8 mouse cellular contexts compared by ENCODE assay signal in the genomic region with DNA sequence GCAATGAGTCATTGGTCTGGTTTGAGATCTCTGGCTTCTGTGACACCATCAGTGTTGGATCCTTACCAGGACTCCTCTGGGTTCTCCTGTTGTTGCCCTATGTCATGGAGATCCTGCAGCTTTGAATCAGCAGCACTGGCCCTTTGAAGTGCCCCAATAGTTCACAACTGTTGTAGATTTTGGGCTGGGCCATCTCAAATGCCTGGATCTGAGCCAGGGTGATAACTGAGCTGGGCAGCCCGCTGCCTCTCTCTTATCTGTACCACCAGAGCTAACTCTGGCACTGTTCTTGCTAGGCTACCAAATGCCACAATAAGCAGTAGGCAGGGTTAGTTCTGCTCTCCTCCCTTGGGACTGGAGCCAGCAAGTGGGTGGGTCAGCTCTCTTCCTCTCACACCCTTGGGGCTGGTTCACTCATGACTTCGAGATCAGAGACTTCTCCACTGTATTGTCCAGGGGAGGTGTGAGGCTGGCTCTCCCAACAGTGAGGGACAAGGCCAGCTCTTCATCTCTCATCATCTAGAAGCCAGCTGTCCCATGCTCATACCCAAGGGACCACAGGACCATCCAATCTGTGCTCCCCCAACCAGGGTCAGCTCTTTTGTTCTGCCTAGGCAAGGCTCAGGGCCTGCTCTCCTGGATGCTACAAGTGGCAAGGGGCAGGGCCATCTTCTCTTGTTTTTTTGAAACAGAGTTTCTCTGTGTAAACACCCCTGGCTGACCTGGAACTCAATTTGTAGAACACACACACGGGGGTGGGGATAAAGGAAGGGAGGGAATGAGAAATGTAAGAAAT. TPM values are rescaled to one million over a fixed set of nuclear protein-coding genes. Genes with fewer than 3 reads are reported as not detected.
A peak's percentile ranks its signal among the peaks of the same experiment; 100 is the strongest.
DNase-seq lines count a peak whose midpoint lies in the region; ATAC-seq and TF ChIP-seq lines count a peak whose summit lies in the region.

No protein-coding gene starts in this region.

- no peaks in the 10 kb centered on the region for H3K27me3 ChIP-seq in forebrain, embryonic 16.5 days (replicated peaks; ENCODE audit: control insufficient read depth, insufficient read depth, low read length)

- no peaks in the 10 kb centered on the region for H3K36me3 ChIP-seq in forebrain, embryonic 16.5 days (ENCODE audit: control insufficient read depth, insufficient read depth)

- no peak overlapping the region for H3K4me3 ChIP-seq in embryonic fibroblast, embryonic 13.5 days (ENCODE audit: insufficient read depth, low read length)
- H3K4me3 ChIP-seq in olfactory bulb, adult 2 months (ENCODE audit: insufficient read depth, low read depth, low read length) = no peak overlapping the region
- no peak overlapping the region for H3K4me3 ChIP-seq in forebrain, embryonic 16.5 days (replicated peaks; ENCODE audit: low read length)

- no peak overlapping the region for H3K9ac ChIP-seq in forebrain, embryonic 16.5 days (replicated peaks; ENCODE audit: low read depth, low read length)

- H3K27ac ChIP-seq in embryonic fibroblast, embryonic 13.5 days (ENCODE audit: insufficient read depth, low read length) = peak overlapping the region; percentile 64
- peak overlapping the region; percentile 42 for H3K27ac ChIP-seq in olfactory bulb, adult 2 months (ENCODE audit: insufficient read depth, low read depth, low read length)
- H3K27ac ChIP-seq in forebrain, embryonic 16.5 days (ENCODE audit: low read length) = no peak overlapping the region

- peak; percentile 14 to 16 for DNase-seq in adrenal gland, adult 18-20 months (ENCODE audit: low spot score in 2 of 2)
- peak; percentile 80 for DNase-seq in liver
- DNase-seq in kidney, adult 8-10 months = no peak
- DNase-seq in kidney, postnatal 10 days = no peak
- DNase-seq in thymus, postnatal 4 days = no peak

- H3K4me2 ChIP-seq in forebrain, embryonic 16.5 days (ENCODE audit: low read length) = no peak overlapping the region

- no peak for TF ChIP-seq POLR2A in embryonic fibroblast, embryonic 13.5 days (IDR thresholded peaks at IDR 0.05; ENCODE audit: low read depth, low read length)
- TF ChIP-seq POLR2A in olfactory bulb, adult 2 months (IDR thresholded peaks at IDR 0.05; ENCODE audit: insufficient read depth, low read depth, low read length) = no peak

- H3K4me1 ChIP-seq in embryonic fibroblast, embryonic 13.5 days (ENCODE audit: control insufficient read depth, insufficient read depth, low read length) = peaks cover 10% of the 10 kb centered on the region
- peaks cover 6% of the 10 kb centered on the region for H3K4me1 ChIP-seq in olfactory bulb, adult 2 months (ENCODE audit: control insufficient read depth, insufficient read depth, low read length)
- H3K4me1 ChIP-seq in forebrain, embryonic 16.5 days (replicated peaks; ENCODE audit: control insufficient read depth, insufficient read depth, low read length) = no peaks in the 10 kb centered on the region

- TF ChIP-seq CTCF in embryonic fibroblast, embryonic 13.5 days (IDR thresholded peaks at IDR 0.05; ENCODE audit: borderline replicate concordance, insufficient read depth, low read length) = no peak
- no peak for TF ChIP-seq CTCF in olfactory bulb, adult 2 months (IDR thresholded peaks at IDR 0.05; ENCODE audit: insufficient read depth, low read depth, low read length)

- WGBS in olfactory bulb, adult 2 months = 42% methylated on average over 3 of the region's 3 CpGs
- WGBS in forebrain, embryonic 16.5 days = 57% methylated on average over 3 of the region's 3 CpGs

- no peaks in the 10 kb centered on the region for H3K9me3 ChIP-seq in forebrain, embryonic 16.5 days (ENCODE audit: control insufficient read depth, low read length)

- ATAC-seq in forebrain, embryonic 16.5 days = no peak

RNA-seq across cellular contexts. Expression of a gene that starts 16.5 kb away (rescaled TPM):
- total RNA-seq in adrenal gland, adult 18-20 months (2021) = 100 to 1,000 TPM; 104 to 114 TPM
- polyA plus RNA-seq in embryonic fibroblast, embryonic 13.5 days (2011; ENCODE audit: insufficient read length, low read depth, missing spikeins) = 132 and 145 TPM in 2 replicates
- polyA plus RNA-seq in olfactory bulb, adult 2 months (2012; ENCODE audit: insufficient read depth, insufficient read length, low replicate concordance, missing spikeins) = not detected in 2 replicates
- 88.1 and 93.3 TPM in 2 replicates for polyA plus RNA-seq in forebrain, embryonic 16.5 days (2015; fragmentation: Nextera tagmentation; extraction: Ambion mirVana)

RNA-seq across cellular contexts. Expression of a gene that starts 59.3 kb away (rescaled TPM):
- 10 to 100 TPM; 14.9 to 16.0 TPM for total RNA-seq in adrenal gland, adult 18-20 months (2021)
- 32.0 and 37.0 TPM in 2 replicates for polyA plus RNA-seq in embryonic fibroblast, embryonic 13.5 days (2011; ENCODE audit: insufficient read length, low read depth, missing spikeins)
- polyA plus RNA-seq in olfactory bulb, adult 2 months (2012; ENCODE audit: insufficient read depth, insufficient read length, low replicate concordance, missing spikeins) = not detected in 2 replicates
- polyA plus RNA-seq in forebrain, embryonic 16.5 days (2015; fragmentation: Nextera tagmentation; extraction: Ambion mirVana) = 97.6 and 116 TPM in 2 replicates

Comparison
In these comparisons a context has a peak if more than half of its experiments do, and no peak if none do; other contexts are left out.
1. DNase-seq: peak in adrenal gland, adult 18-20 months (2 of 2) and liver (single experiment); none in kidney, adult 8-10 months (0 of 2), kidney, postnatal 10 days (single experiment) and thymus, postnatal 4 days (single experiment).